Mouse (Mus musculus) stomach, postnatal 0 days (tissue): ENCODE measurements around the gene Txndc2.

ENCODE experiments used
- CTCF ChIP-seq: IDR thresholded peaks from 2 replicates; pipeline ENCODE4 v1.5.1; 2016; ENCODE audit warnings: antibody characterized with exemption, low read depth, mild to moderate bottlenecking, moderate library complexity
- EP300 ChIP-seq: optimal IDR thresholded peaks from 2 replicates; pipeline ENCODE3; 2016; ENCODE audit warnings: antibody characterized with exemption

- no peak for TF ChIP-seq CTCF
- no peak for TF ChIP-seq EP300
Measured at GRCm38 (mm10) chr17:65682071-65682680, 40.2 kb upstream of the Txndc2 start.
